Mouse (Mus musculus) natural killer cell, adult 2 months (primary cell): ENCODE data around the gene Greb1.

Experiments
- DNase-seq, 2 experiments: peaks; one replicate each; pipeline ENCODE4 v3.0.0; 2022; ENCODE audit warnings: low spot score in 2 of 2

The Greb1 gene

DNA sequence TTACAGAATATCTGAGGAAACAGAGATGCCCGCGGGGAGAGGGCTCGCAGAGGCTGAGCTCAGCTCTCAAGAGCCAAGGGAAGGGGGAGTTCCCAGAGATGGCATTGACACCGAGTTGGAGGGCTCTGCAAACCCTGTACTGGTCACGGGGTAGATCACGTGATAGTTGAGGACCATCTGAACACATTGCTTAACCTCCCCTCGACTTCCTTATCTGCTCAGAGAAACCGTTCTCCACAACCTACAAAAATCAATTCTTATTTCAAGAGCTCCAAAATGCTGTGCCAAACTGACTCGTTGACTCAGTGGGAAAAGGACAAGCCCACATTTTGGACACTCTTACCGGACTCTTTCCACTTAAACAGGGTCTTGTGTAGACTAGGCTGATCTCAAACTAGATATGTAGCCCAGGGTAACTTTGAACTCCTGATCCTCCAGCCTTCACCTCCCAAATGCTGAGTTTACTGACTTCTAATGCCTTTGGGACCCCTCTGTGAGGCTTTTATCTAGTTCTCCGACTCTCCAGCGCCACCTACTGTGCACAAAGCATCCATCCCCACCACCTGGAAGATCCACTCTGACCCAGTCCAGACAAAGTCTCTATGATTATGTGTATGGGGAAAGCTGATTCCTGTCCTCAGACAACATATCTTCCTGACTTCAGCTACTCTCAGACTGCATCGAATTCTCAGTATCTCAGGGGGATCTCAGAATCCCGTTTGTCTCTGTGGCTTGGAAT is 166.4 kb downstream of the Greb1 start:
- DNase-seq: peak; percentile 10 to 44

DNA sequence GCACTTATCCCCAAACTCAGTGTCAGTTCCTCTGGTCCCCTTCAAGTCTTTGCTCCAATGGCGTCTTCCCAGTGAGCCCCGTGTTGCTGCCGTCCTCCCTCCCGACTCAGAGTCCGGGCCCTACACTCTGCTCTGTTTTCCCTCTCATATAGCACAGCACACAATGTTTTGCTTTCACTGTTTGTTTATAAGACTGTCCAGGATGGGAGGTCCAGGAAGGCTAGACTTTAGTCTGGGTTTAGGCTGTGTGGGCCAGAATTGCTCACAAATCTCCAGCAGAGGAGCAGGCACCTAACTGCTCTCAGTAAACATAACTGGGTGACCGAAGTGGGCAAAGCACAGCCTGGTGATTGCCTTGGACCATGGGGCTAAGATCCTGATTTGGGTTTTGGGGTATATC is 167.5 kb downstream of the Greb1 start:
- no peak for DNase-seq

DNA sequence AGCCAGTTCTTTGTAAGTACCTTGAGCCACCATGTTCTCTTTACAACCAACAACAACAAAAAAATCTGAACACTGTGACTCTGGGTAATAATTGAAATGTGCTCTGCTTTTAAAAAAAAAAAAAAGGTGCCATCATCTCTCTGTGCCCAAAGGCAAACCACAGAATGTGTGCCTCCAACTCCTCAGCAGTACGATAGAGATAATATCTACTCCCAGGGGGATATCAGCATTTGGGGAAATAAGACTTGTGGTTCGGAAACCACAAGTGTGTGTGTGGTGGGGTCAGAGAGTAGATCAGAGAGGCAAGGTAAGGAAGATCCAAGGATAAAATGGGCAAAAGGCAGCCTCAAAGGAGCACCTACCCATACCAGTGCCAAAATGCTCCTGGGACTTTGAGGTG is 169.3 kb downstream of the Greb1 start:
- DNase-seq: no peak

GRCm38 (mm10) chr12:16630866-16631185 is 169.9 kb downstream of the Greb1 start:
- DNase-seq: no peak

DNA sequence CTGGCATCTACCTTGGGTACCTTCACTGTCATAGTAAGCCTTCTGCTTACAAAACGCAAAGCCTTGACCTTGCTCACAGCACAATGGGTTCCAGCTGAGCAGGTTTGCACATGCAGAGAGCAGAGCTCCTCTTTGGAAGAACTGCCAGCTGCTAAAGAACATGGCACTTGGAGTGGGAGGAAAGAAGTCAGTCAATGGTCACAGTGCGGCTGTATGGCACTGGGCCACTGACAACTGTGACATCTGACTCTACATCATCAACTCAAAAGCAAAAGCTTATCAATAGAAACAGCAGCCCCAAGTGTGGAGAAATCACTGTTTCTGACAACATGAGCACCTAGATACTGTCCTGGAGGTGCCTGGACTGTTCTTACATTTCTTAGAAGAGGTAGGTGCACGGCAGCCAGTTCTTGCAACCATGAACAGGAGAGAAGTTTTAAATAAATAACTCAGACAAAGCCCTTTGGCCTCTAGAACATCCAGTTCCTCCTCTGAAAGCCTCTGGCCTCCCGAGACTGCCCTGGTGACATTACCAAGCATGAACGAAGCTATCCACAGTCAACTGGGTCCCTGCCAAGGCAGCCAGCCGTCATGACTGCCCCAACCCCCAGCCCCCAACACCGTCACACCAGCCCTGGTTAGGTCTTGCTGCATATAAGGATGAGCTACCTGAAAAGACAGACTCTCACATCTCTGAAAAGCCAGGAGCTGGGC is 170.4 kb downstream of the Greb1 start:
- DNase-seq: no peak
